ENCODE assay signal across 13 mouse cellular contexts in genomic region chr11:84618576-84618975, GRCm38 (mm10).
DNase-seq lines count a peak whose midpoint lies in the region; ATAC-seq and TF ChIP-seq lines count a peak whose summit lies in the region.
"Had no signal": no experiment of that assay in that cellular context is flagged by ENCODE, and none has a peak within 500 bp of the region (broad histone marks: within the 10 kb centered on the region; RNA-seq: fewer than 3 reads in every experiment).

No protein-coding gene starts in this region.

- no peaks in the 10 kb centered on the region for H3K4me1 ChIP-seq in ES-E14 (ENCODE audit: control insufficient read depth in 2 of 2, insufficient read depth in 2 of 2, low read length in 2 of 2, poor library complexity in 1 of 2)
- H3K4me1 ChIP-seq: embryonic facial prominence, embryonic 15.5 days; limb, embryonic 10.5 days had no signal

- H3K9me3 ChIP-seq in ES-E14 (ENCODE audit: control insufficient read depth, insufficient read depth, low read depth, low read length): no peaks in the 10 kb centered on the region
- H3K9me3 ChIP-seq: embryonic facial prominence, embryonic 15.5 days; limb, embryonic 10.5 days had no signal

- no peak overlapping the region for H3K4me3 ChIP-seq in left cerebral cortex, adult 2 months
- no peak overlapping the region for H3K4me3 ChIP-seq in ES-E14 (ENCODE audit: insufficient read depth in 1 of 2, low read depth in 1 of 2, low read length in 2 of 2, poor library complexity in 1 of 2, severe bottlenecking in 1 of 2)
- H3K4me3 ChIP-seq: embryonic facial prominence, embryonic 15.5 days; limb, embryonic 10.5 days had no signal

- peak; percentile 14; the same call in 1 of the 2 replicates for TF ChIP-seq CTCF in left cerebral cortex, adult 2 months (IDR thresholded peaks at IDR 0.05)

- intact Hi-C loops in left cerebral cortex, adult 2 months (cut with DNase I): no loop called here
- intact Hi-C loops in left cerebral cortex, postnatal 25 days (cut with DNase I): no loop called here

- no peak overlapping the region for H3K27ac ChIP-seq in left cerebral cortex, adult 2 months
- no peak overlapping the region for H3K27ac ChIP-seq in ES-E14 (ENCODE audit: insufficient read depth, low read depth, low read length, poor library complexity, severe bottlenecking)
- H3K27ac ChIP-seq: embryonic facial prominence, embryonic 15.5 days; limb, embryonic 10.5 days had no signal

- DNase-seq in CD4-positive, CD25-positive, alpha-beta regulatory T cell, adult 2 months (ENCODE audit: low read depth, low spot score): peak; percentile 18
- DNase-seq in left cerebral cortex, adult 2 months (ENCODE audit: extremely low spot score in 1 of 2, low spot score in 2 of 2): no peak
- no peak for DNase-seq in left cerebral cortex, postnatal 25 days (ENCODE audit: low spot score in 2 of 2)
- peak; percentile 40 for DNase-seq in ES-E14 (ENCODE audit: low read depth, low spot score)
- no peak for DNase-seq in kidney, postnatal 4 days
- no peak for DNase-seq in thymus, postnatal 25 days
- DNase-seq: heart, postnatal 4 days; kidney, adult 11 months; right cerebral cortex, postnatal 14 days had no signal

- no peak for ATAC-seq in CD4-positive, CD25-positive, alpha-beta regulatory T cell, adult 4 months
- peak; percentile 52 for ATAC-seq in erythroid progenitor cell, adult 5-6 weeks (replicated peaks; ENCODE audit: low FRiP score, poor library complexity, severe bottlenecking)

- no peak overlapping the region for H3K9ac ChIP-seq in ES-E14 (ENCODE audit: insufficient read depth, low read depth, low read length, poor library complexity, severe bottlenecking)
- H3K9ac ChIP-seq: embryonic facial prominence, embryonic 15.5 days had no signal

- in situ Hi-C loops in ES-E14 (cut with MboI; ENCODE audit: low sequenced_read_pairs in 2 of 2, unreplicated experiment in 2 of 2): loop anchor here in 1 of 2 experiments (10.0 kb wide), 1 partner anchor 176 kb away; no protein-coding TSS in a partner anchor

- H3K36me3 ChIP-seq in ES-E14 (ENCODE audit: control insufficient read depth, insufficient read depth, low read length, poor library complexity, severe bottlenecking): no peaks in the 10 kb centered on the region
- H3K36me3 ChIP-seq: embryonic facial prominence, embryonic 15.5 days; limb, embryonic 10.5 days had no signal

TF ChIP-seq in ES-E14, 5 proteins besides CTCF, POLR2A, EP300 and RAD21:
- TF ChIP-seq ZC3H11A (IDR thresholded peaks at IDR 0.05; ENCODE audit: borderline replicate concordance, low read depth, low read length) (peak; percentile 53; the same call in 1 of the 2 replicates), CHD2 (IDR thresholded peaks at IDR 0.05; ENCODE audit: low read depth, low read length) (no peak)

Comparison
In these comparisons a context has a peak if more than half of its experiments do, and no peak if none do; other contexts are left out.
1. DNase-seq: peak in CD4-positive, CD25-positive, alpha-beta regulatory T cell, adult 2 months (single experiment) and ES-E14 (single experiment); none in left cerebral cortex, adult 2 months (0 of 2), left cerebral cortex, postnatal 25 days (0 of 2), kidney, postnatal 4 days (0 of 2) and thymus, postnatal 25 days (single experiment).